Mouse (Mus musculus) cortical plate, adult 2 months (tissue): ENCODE measurements at regions not wholly inside any gene's neighbourhood (a gene's known extent, or its start where the extent isn't known, plus 50 kb on each side); places are given as distances from the start of the nearest gene placed in this dataset.

Source experiments
- CTCF ChIP-seq: fragments of 200-500 bp; IDR thresholded peaks from 2 replicates; pipeline ENCODE4 v1.5.1; 2011; ENCODE audit warnings: mild to moderate bottlenecking, control low read depth, low read length; ENCODE audit not compliant: insufficient read depth; ENCODE audit errors: extremely low read depth
- POLR2A ChIP-seq: fragments of 200-500 bp; IDR thresholded peaks from 2 replicates; pipeline ENCODE4 v1.6.1; 2011; ENCODE audit warnings: mild to moderate bottlenecking, low read length, control low read depth; ENCODE audit not compliant: insufficient read depth; ENCODE audit errors: extremely low read depth

DNA sequence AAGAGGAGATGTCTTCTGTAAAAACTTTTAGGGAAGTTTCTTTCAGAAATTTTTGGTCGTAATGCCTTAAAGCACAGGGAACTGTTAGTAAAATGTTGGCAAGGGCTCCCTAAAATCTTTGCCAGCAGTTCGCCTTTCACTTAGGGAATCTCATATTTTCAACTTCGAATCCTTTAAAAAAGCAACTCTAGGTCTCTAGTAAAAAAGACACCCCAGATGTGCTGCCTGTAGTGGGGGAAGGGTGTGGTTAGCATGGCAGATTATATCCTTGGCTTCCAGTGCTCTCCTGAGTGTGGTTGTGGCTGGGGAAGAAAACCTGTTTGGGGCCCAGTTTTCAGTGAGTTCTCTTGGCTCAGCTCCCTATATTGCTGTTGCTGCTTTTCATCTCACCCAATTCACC is 2059.9 kb upstream of the Lrrc6 start:
- TF ChIP-seq POLR2A (no peak), CTCF (no peak)
